Mouse (Mus musculus): ENCODE data around the gene Tsn. TPM values are rescaled to one million over a fixed set of nuclear protein-coding genes. Genes with fewer than 3 reads are reported as not detected.
A peak's percentile ranks its signal among the peaks of the same experiment; 100 is the strongest.

The Tsn gene
- polyA plus RNA-seq, 1 experiment from 2014 or later, result 232 TPM

DNA sequence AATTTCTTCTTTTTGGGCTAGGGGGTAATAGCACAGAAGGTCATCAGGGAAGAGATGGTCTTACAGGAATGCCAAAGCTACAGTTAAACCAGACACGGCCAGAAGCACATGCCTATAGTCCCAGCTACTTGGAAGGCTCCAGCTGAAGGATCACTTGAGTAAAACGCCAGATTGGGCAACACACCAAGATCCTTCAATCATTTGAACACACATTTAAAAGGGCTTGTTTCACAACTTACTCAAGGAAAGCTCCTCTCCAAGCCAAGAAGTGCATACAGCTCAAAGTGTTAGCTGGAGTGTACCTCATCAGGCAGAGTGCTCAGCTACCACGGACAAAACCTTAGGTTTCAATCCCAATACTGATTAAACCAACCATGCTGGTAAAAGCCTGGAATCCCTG, 14.9 kb downstream of the Tsn start:
- peak; percentile 92 for DNase-seq (ENCODE audit: low spot score)
- H3K27ac ChIP-seq (ENCODE audit: low read length), result no peak overlapping the region
- ATAC-seq, result peak; percentile 83
- WGBS, result 44% methylated on average over 3 of the region's 3 CpGs
- no peak overlapping the region for H3K4me2 ChIP-seq (replicated peaks; ENCODE audit: low read depth, low read length)
- H3K4me1 ChIP-seq (ENCODE audit: insufficient read depth, low read depth, low read length), result peaks cover 5% of the 10 kb centered on the region; the same call in 1 of the 2 replicates
- no peaks in the 10 kb centered on the region for H3K27me3 ChIP-seq (replicated peaks; ENCODE audit: insufficient read depth, low read length)
- no peak overlapping the region for H3K9ac ChIP-seq (replicated peaks; ENCODE audit: low read depth)
- no peak overlapping the region for H3K4me3 ChIP-seq (ENCODE audit: low read depth, low read length)
- peaks cover 9% of the 10 kb centered on the region; the same call in 1 of the 2 replicates for H3K36me3 ChIP-seq (ENCODE audit: insufficient read depth, low read length)
- H3K9me3 ChIP-seq (ENCODE audit: low read length), result no peaks in the 10 kb centered on the region
- TF ChIP-seq CTCF (IDR thresholded peaks at IDR 0.05), result no peak
- peak; percentile 91 for TF ChIP-seq EP300 (IDR thresholded peaks at IDR 0.05)

- H3K4me3 ChIP-seq (ENCODE audit: low read depth, low read length), result no peak overlapping the region
- peak overlapping the region; percentile 57; the same call in 1 of the 2 replicates for H3K27ac ChIP-seq (ENCODE audit: low read length)
- WGBS, result 23% methylated on average over 5 of the region's 5 CpGs
- no peak overlapping the region for H3K4me2 ChIP-seq (replicated peaks; ENCODE audit: low read depth, low read length)
- DNase-seq (ENCODE audit: low spot score), result peak; percentile 77
- H3K27me3 ChIP-seq (replicated peaks; ENCODE audit: insufficient read depth, low read length), result no peaks in the 10 kb centered on the region
- H3K9ac ChIP-seq (replicated peaks; ENCODE audit: low read depth), result no peak overlapping the region
- ATAC-seq, result peak; percentile 70
- peaks cover 5% of the 10 kb centered on the region; the same call in 1 of the 2 replicates for H3K4me1 ChIP-seq (ENCODE audit: insufficient read depth, low read depth, low read length)
- H3K9me3 ChIP-seq (ENCODE audit: low read length), result no peaks in the 10 kb centered on the region
- no peaks in the 10 kb centered on the region; the same call in 1 of the 2 replicates for H3K36me3 ChIP-seq (ENCODE audit: insufficient read depth, low read length)
- TF ChIP-seq CTCF (IDR thresholded peaks at IDR 0.05) (no peak), EP300 (IDR thresholded peaks at IDR 0.05) (peak; percentile 55)
These were observed 16.7 kb downstream of the Tsn start for GRCm38 (mm10) chr1:118294826-118295225.

- 86% methylated on average over 3 of the region's 3 CpGs for WGBS
- TF ChIP-seq EP300 (IDR thresholded peaks at IDR 0.05), result no peak
- no peak for TF ChIP-seq CTCF (IDR thresholded peaks at IDR 0.05)
- DNase-seq (ENCODE audit: low spot score), result peak; percentile 50
- Histone ChIP-seq H3K9ac (replicated peaks; ENCODE audit: low read depth) (no peak overlapping the region), H3K4me2 (replicated peaks; ENCODE audit: low read depth, low read length) (no peak overlapping the region), H3K36me3 (ENCODE audit: insufficient read depth, low read length) (no peaks in the 10 kb centered on the region; the same call in 1 of the 2 replicates), H3K4me1 (ENCODE audit: insufficient read depth, low read depth, low read length) (peaks cover 5% of the 10 kb centered on the region; the same call in 1 of the 2 replicates), H3K27ac (ENCODE audit: low read length) (peak overlapping the region; percentile 57; the same call in 1 of the 2 replicates), H3K27me3 (replicated peaks; ENCODE audit: insufficient read depth, low read length) (no peaks in the 10 kb centered on the region), H3K9me3 (ENCODE audit: low read length) (no peaks in the 10 kb centered on the region), H3K4me3 (ENCODE audit: low read depth, low read length) (no peak overlapping the region)
- ATAC-seq, result peak; percentile 43
These were observed 17.3 kb downstream of the Tsn start for GRCm38 (mm10) chr1:118294192-118294591.

DNA sequence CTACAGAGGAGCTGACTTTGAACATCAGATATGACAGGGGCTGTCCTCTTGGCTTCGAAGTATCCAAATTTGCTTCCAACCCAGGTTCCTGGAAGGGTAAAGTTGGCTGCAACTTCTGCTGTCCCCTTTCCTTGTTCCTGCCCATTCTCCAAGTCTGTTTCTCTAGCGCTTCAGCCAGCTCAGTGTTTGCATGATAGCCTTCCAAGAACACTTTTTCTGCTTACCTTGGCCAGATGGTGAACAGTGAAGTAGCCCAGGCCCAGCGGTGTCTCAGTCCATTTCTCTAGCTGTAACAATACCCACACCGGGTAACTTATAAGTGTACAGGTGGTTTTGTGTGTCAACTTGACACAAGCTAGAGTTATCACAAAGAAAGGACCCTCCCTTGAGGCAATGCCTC, 19.2 kb downstream of the Tsn start:
- peaks cover 5% of the 10 kb centered on the region; the same call in 1 of the 2 replicates for H3K4me1 ChIP-seq (ENCODE audit: insufficient read depth, low read depth, low read length)
- no peak overlapping the region for H3K4me2 ChIP-seq (replicated peaks; ENCODE audit: low read depth, low read length)
- H3K9ac ChIP-seq (replicated peaks; ENCODE audit: low read depth), result no peak overlapping the region
- ATAC-seq (no peak), DNase-seq (ENCODE audit: low spot score) (peak; percentile 9)
- H3K27me3 ChIP-seq (replicated peaks; ENCODE audit: insufficient read depth, low read length), result no peaks in the 10 kb centered on the region
- H3K36me3 ChIP-seq (ENCODE audit: insufficient read depth, low read length), result no peaks in the 10 kb centered on the region
- no peak overlapping the region for H3K27ac ChIP-seq (ENCODE audit: low read length)
- no peaks in the 10 kb centered on the region for H3K9me3 ChIP-seq (ENCODE audit: low read length)
- no peak overlapping the region for H3K4me3 ChIP-seq (ENCODE audit: low read depth, low read length)
- TF ChIP-seq EP300 (IDR thresholded peaks at IDR 0.05) (no peak), CTCF (IDR thresholded peaks at IDR 0.05) (no peak)
- 72% methylated on average over 4 of the region's 4 CpGs for WGBS

- Histone ChIP-seq H3K4me1 (ENCODE audit: insufficient read depth, low read depth, low read length) (no peaks in the 10 kb centered on the region), H3K36me3 (ENCODE audit: insufficient read depth, low read length) (no peaks in the 10 kb centered on the region), H3K9me3 (ENCODE audit: low read length) (no peaks in the 10 kb centered on the region), H3K4me2 (replicated peaks; ENCODE audit: low read depth, low read length) (no peak overlapping the region), H3K9ac (replicated peaks; ENCODE audit: low read depth) (no peak overlapping the region), H3K27me3 (replicated peaks; ENCODE audit: insufficient read depth, low read length) (no peaks in the 10 kb centered on the region), H3K27ac (ENCODE audit: low read length) (no peak overlapping the region), H3K4me3 (ENCODE audit: low read depth, low read length) (no peak overlapping the region)
- DNase-seq (ENCODE audit: low spot score) (peak; percentile 61), ATAC-seq (no peak)
- 3% methylated on average over 2 of the region's 2 CpGs for WGBS
- peak; percentile 64 for TF ChIP-seq CTCF (IDR thresholded peaks at IDR 0.05)
- TF ChIP-seq EP300 (IDR thresholded peaks at IDR 0.05), result no peak
These were observed 36.4 kb downstream of the Tsn start for GRCm38 (mm10) chr1:118275139-118275538.

DNA sequence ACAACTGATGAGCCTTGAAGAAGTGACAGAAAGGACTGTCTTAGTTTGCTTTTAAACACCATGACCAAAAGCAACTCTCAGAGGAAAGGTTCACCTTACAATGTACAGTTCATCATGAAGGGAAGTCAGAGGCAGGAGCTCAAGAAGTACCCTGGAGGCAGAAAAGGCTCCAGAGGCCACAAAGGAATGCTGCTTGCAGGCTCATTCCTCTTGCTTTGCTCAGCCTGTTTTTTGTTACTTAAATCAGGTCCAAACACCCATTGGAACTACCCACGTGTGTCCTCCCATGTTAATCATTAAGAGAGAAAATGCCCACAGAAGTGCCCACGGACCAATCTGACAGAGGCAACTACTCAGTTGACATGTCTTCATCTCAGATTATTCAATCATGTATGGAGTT, 59.6 kb downstream of the Tsn start:
- no peaks in the 10 kb centered on the region for H3K4me1 ChIP-seq (ENCODE audit: insufficient read depth, low read depth, low read length)
- H3K27me3 ChIP-seq (replicated peaks; ENCODE audit: insufficient read depth, low read length), result no peaks in the 10 kb centered on the region
- H3K9ac ChIP-seq (replicated peaks; ENCODE audit: low read depth), result no peak overlapping the region
- WGBS, result 34% methylated on average over 2 of the region's 2 CpGs
- no peak for ATAC-seq
- no peak overlapping the region for H3K4me2 ChIP-seq (replicated peaks; ENCODE audit: low read depth, low read length)
- H3K36me3 ChIP-seq (ENCODE audit: insufficient read depth, low read length), result no peaks in the 10 kb centered on the region
- no peaks in the 10 kb centered on the region for H3K9me3 ChIP-seq (ENCODE audit: low read length)
- no peak for DNase-seq (ENCODE audit: low spot score)
- no peak overlapping the region for H3K4me3 ChIP-seq (ENCODE audit: low read depth, low read length)
- no peak for TF ChIP-seq EP300 (IDR thresholded peaks at IDR 0.05)
- TF ChIP-seq CTCF (IDR thresholded peaks at IDR 0.05), result no peak
- no peak overlapping the region for H3K27ac ChIP-seq (ENCODE audit: low read length)

Other genes with a start within 250 kb of the Tsn start
- 0.04 and 0.07 TPM in 2 replicates for gene Gm29106, start 135.2 kb downstream of the Tsn start, polyA plus RNA-seq (2015; fragmentation: Nextera tagmentation; extraction: Ambion mirVana)
- gene Nifk, start 10.1 kb upstream of the Tsn start, polyA plus RNA-seq (2015; fragmentation: Nextera tagmentation; extraction: Ambion mirVana), result 30.7 and 32.4 TPM in 2 replicates
- gene Clasp1, start 77.3 kb upstream of the Tsn start, polyA plus RNA-seq (2015; fragmentation: Nextera tagmentation; extraction: Ambion mirVana), result 14.8 and 19.6 TPM in 2 replicates

Measured in lung, postnatal 0 days (tissue).